Mouse (Mus musculus) midbrain, embryonic 11.5 days (tissue): Measurements from ENCODE around the gene Slc25a25. TPM values are rescaled to one million over a fixed set of nuclear protein-coding genes. Genes with fewer than 3 reads are reported as not detected.

ENCODE experiments used
- ATAC-seq: fragments of 200-750 bp; cut with Nextera tagmentation; 2 replicates; pipeline ENCODE4 v1.8.0; 2017; ENCODE audit warnings: moderate TSS enrichment, moderate library complexity; ENCODE audit not compliant: low FRiP score
- DNase-seq: peaks from one replicate; pipeline ENCODE4 v3.0.0; 2015; ENCODE audit warnings: low spot score; ENCODE audit errors: missing footprints
- H3K27ac ChIP-seq: fragments of 300-500 bp; sonication (generic); 2 replicates; pipeline ENCODE4 v1.5.1; 2014; ENCODE audit warnings: low read depth, low read length
- H3K27me3 ChIP-seq: fragments of 300-500 bp; sonication (generic); 2 replicates; pipeline ENCODE4 v1.6.1; 2014; ENCODE audit warnings: mild to moderate bottlenecking, low read length, moderate library complexity, mixed read lengths; ENCODE audit not compliant: control insufficient read depth, insufficient read depth
- H3K36me3 ChIP-seq: fragments of 300-500 bp; sonication (generic); 2 replicates; pipeline ENCODE4 v1.6.1; 2014; ENCODE audit warnings: mild to moderate bottlenecking, low read length, moderate library complexity, mixed read lengths; ENCODE audit not compliant: control insufficient read depth, insufficient read depth
- H3K4me1 ChIP-seq: fragments of 300-500 bp; sonication (generic); 2 replicates; pipeline ENCODE4 v1.6.1; 2014; ENCODE audit warnings: low read length; ENCODE audit not compliant: control insufficient read depth, insufficient read depth
- H3K4me2 ChIP-seq: fragments of 300-500 bp; sonication (generic); 2 replicates; pipeline ENCODE4 v1.6.1; 2014; ENCODE audit warnings: mild to moderate bottlenecking, moderate library complexity
- H3K4me3 ChIP-seq: fragments of 300-500 bp; sonication (generic); 2 replicates; pipeline ENCODE4 v1.5.1; 2014; ENCODE audit warnings: low read depth, low read length
- H3K9ac ChIP-seq: fragments of 300-500 bp; sonication (generic); 2 replicates; pipeline ENCODE4 v1.6.1; 2014; ENCODE audit warnings: low read length
- H3K9me3 ChIP-seq: fragments of 300-500 bp; sonication (generic); 2 replicates; pipeline ENCODE4 v1.6.1; 2016; ENCODE audit warnings: low read length; ENCODE audit not compliant: control insufficient read depth
- WGBS: fragments of 180-500 bp; shearing (Covaris S2); extraction: QIAGEN DNeasy Blood & Tissue Kit; methylation state at CpG from one replicate; pipeline ENCODE4 v1.1.7; 2014; 5-methylcytosine and 5-hydroxymethylcytosine counted together
- polyA plus RNA-seq: library from polyadenylated mRNA; unstranded; fragments of >200 nt; fragmentation: Nextera tagmentation; extraction: Ambion mirVana; gene quantifications from 2 replicates; pipeline ENCODE4 v1.2.1, GENCODE M21; 2014

The Slc25a25 gene
- polyA plus RNA-seq, 1 experiment from 2014 or later, result 20.4 TPM

GRCm38 (mm10) chr2:32425568-32425967, 25.7 kb downstream of the Slc25a25 start:
- Histone ChIP-seq H3K36me3 (peaks cover 6% of the 10 kb centered on the region), H3K9me3 (no peaks in the 10 kb centered on the region), H3K9ac (no peak overlapping the region), H3K4me1 (peaks cover 37% of the 10 kb centered on the region), H3K4me3 (no peak overlapping the region), H3K27ac (no peak overlapping the region), H3K27me3 (no peaks in the 10 kb centered on the region), H3K4me2 (no peak overlapping the region)
- ATAC-seq (no peak), DNase-seq (peak; percentile 26)
- WGBS, result 83% methylated on average over 5 of the region's 5 CpGs

GRCm38 (mm10) chr2:32424796-32425195, 26.4 kb downstream of the Slc25a25 start:
- ATAC-seq (no peak), DNase-seq (peak; percentile 80)
- peak overlapping the region; percentile 25; the same call in 1 of the 2 replicates for H3K27ac ChIP-seq
- WGBS, result 40% methylated on average over 3 of the region's 3 CpGs
- H3K36me3 ChIP-seq, result peaks cover 6% of the 10 kb centered on the region
- H3K27me3 ChIP-seq, result no peaks in the 10 kb centered on the region
- no peak overlapping the region for H3K4me3 ChIP-seq
- H3K4me2 ChIP-seq, result no peak overlapping the region
- H3K4me1 ChIP-seq, result peaks cover 29% of the 10 kb centered on the region
- H3K9me3 ChIP-seq, result no peaks in the 10 kb centered on the region
- no peak overlapping the region for H3K9ac ChIP-seq

- peak overlapping the region; percentile 8 for H3K4me3 ChIP-seq
- no peaks in the 10 kb centered on the region for H3K27me3 ChIP-seq
- WGBS, result 2% methylated on average over 14 of the region's 14 CpGs
- H3K4me2 ChIP-seq, result peak overlapping the region; percentile 36
- peak; percentile 96 for ATAC-seq
- peak; percentile 92 for DNase-seq
- peaks cover 7% of the 10 kb centered on the region for H3K36me3 ChIP-seq
- H3K9me3 ChIP-seq, result no peaks in the 10 kb centered on the region
- H3K9ac ChIP-seq, result peak overlapping the region; percentile 2; the same call in 1 of the 2 replicates
- H3K4me1 ChIP-seq, result peaks cover 23% of the 10 kb centered on the region
- no peak overlapping the region for H3K27ac ChIP-seq
These were observed 27.5 kb downstream of the Slc25a25 start for GRCm38 (mm10) chr2:32423481-32424331.

- Histone ChIP-seq H3K4me1 (peaks cover 17% of the 10 kb centered on the region), H3K27ac (no peak overlapping the region), H3K9ac (no peak overlapping the region), H3K9me3 (no peaks in the 10 kb centered on the region), H3K27me3 (no peaks in the 10 kb centered on the region), H3K36me3 (peaks cover 16% of the 10 kb centered on the region), H3K4me3 (no peak overlapping the region), H3K4me2 (no peak overlapping the region)
- peak; percentile 17 for DNase-seq
- WGBS, result 97% methylated on average over 6 of the region's 6 CpGs
- no peak for ATAC-seq
These were observed 29.4 kb downstream of the Slc25a25 start for GRCm38 (mm10) chr2:32421851-32422251.

GRCm38 (mm10) chr2:32420647-32421046, 30.6 kb downstream of the Slc25a25 start:
- ATAC-seq, result no peak
- Histone ChIP-seq H3K27me3 (no peaks in the 10 kb centered on the region), H3K4me2 (no peak overlapping the region), H3K9me3 (no peaks in the 10 kb centered on the region), H3K9ac (no peak overlapping the region), H3K36me3 (peaks cover 25% of the 10 kb centered on the region), H3K4me3 (no peak overlapping the region), H3K4me1 (peaks cover 17% of the 10 kb centered on the region), H3K27ac (no peak overlapping the region)
- WGBS, result 87% methylated on average over 6 of the region's 6 CpGs
- no peak for DNase-seq

- Histone ChIP-seq H3K4me3 (no peak overlapping the region), H3K9ac (no peak overlapping the region), H3K27ac (no peak overlapping the region), H3K4me2 (no peak overlapping the region), H3K36me3 (peaks cover 30% of the 10 kb centered on the region), H3K27me3 (no peaks in the 10 kb centered on the region), H3K4me1 (peaks cover 17% of the 10 kb centered on the region), H3K9me3 (no peaks in the 10 kb centered on the region)
- peak; percentile 57 for DNase-seq
- 92% methylated on average over 12 of the region's 12 CpGs for WGBS
- no peak for ATAC-seq
These were observed 31.1 kb downstream of the Slc25a25 start for GRCm38 (mm10) chr2:32420066-32420608.

- Histone ChIP-seq H3K9ac (no peak overlapping the region), H3K27me3 (no peaks in the 10 kb centered on the region), H3K4me2 (no peak overlapping the region), H3K4me1 (peaks cover 10% of the 10 kb centered on the region), H3K9me3 (no peaks in the 10 kb centered on the region), H3K4me3 (no peak overlapping the region), H3K36me3 (peaks cover 33% of the 10 kb centered on the region), H3K27ac (no peak overlapping the region)
- no peak for ATAC-seq
- DNase-seq, result peak; percentile 33
- 86% methylated on average over 3 of the region's 3 CpGs for WGBS
These were observed 31.9 kb downstream of the Slc25a25 start for GRCm38 (mm10) chr2:32419359-32419758.

GRCm38 (mm10) chr2:32418430-32419151, 32.7 kb downstream of the Slc25a25 start:
- Histone ChIP-seq H3K36me3 (peaks cover 36% of the 10 kb centered on the region), H3K9me3 (no peaks in the 10 kb centered on the region), H3K9ac (no peak overlapping the region), H3K4me3 (no peak overlapping the region), H3K4me1 (peaks cover 7% of the 10 kb centered on the region), H3K27me3 (no peaks in the 10 kb centered on the region), H3K4me2 (no peak overlapping the region), H3K27ac (no peak overlapping the region)
- ATAC-seq (no peak), DNase-seq (no peak)
- WGBS, result 90% methylated on average over 12 of the region's 12 CpGs

- H3K4me1 ChIP-seq, result no peaks in the 10 kb centered on the region
- H3K36me3 ChIP-seq, result peaks cover 36% of the 10 kb centered on the region
- ATAC-seq, result no peak
- no peak overlapping the region for H3K9ac ChIP-seq
- no peak overlapping the region for H3K4me3 ChIP-seq
- WGBS, result 93% methylated on average over 8 of the region's 8 CpGs
- H3K4me2 ChIP-seq, result no peak overlapping the region
- no peak for DNase-seq
- H3K27me3 ChIP-seq, result no peaks in the 10 kb centered on the region
- H3K9me3 ChIP-seq, result no peaks in the 10 kb centered on the region
- H3K27ac ChIP-seq, result no peak overlapping the region
These were observed 33.8 kb downstream of the Slc25a25 start for GRCm38 (mm10) chr2:32417486-32417885.
